Mouse (Mus musculus) intestine, embryonic 16.5 days (tissue): Measurements from ENCODE around the gene Areg. TPM values are rescaled to one million over a fixed set of nuclear protein-coding genes. Genes with fewer than 3 reads are reported as not detected.
A peak's percentile ranks its signal among the peaks of the same experiment; 100 is the strongest.

Source experiments
- ATAC-seq: fragments of 200-750 bp; cut with Nextera tagmentation; 2 replicates; pipeline ENCODE4 v1.8.0; 2017; ENCODE audit warnings: moderate TSS enrichment, moderate library complexity
- H3K27ac ChIP-seq: fragments of 300-500 bp; sonication (generic); 2 replicates; pipeline ENCODE4 v1.5.1; 2014; ENCODE audit warnings: mild to moderate bottlenecking, low read length
- H3K27me3 ChIP-seq: fragments of 300-500 bp; sonication (generic); replicated peaks from 2 replicates; pipeline ENCODE4 v1.6.1; 2014; ENCODE audit warnings: low read length, control low read depth, mixed read lengths; ENCODE audit not compliant: control insufficient read depth, insufficient read depth
- H3K36me3 ChIP-seq: fragments of 300-500 bp; sonication (generic); 2 replicates; pipeline ENCODE4 v1.6.1; 2014; ENCODE audit warnings: low read length, control low read depth; ENCODE audit not compliant: control insufficient read depth, insufficient read depth
- H3K4me1 ChIP-seq: fragments of 300-500 bp; sonication (generic); 2 replicates; pipeline ENCODE4 v1.6.1; 2014; ENCODE audit warnings: low read length, control low read depth, mixed read lengths; ENCODE audit not compliant: control insufficient read depth, insufficient read depth
- H3K4me2 ChIP-seq: fragments of 300-500 bp; sonication (generic); 2 replicates; pipeline ENCODE4 v1.6.1; 2014; ENCODE audit warnings: low read depth, low read length, control low read depth
- H3K4me3 ChIP-seq: fragments of 300-500 bp; sonication (generic); 2 replicates; pipeline ENCODE4 v1.5.1; 2014; ENCODE audit warnings: mild to moderate bottlenecking, low read length
- H3K9ac ChIP-seq: fragments of 300-500 bp; sonication (generic); 2 replicates; pipeline ENCODE4 v1.6.1; 2014; ENCODE audit warnings: low read depth, low read length
- H3K9me3 ChIP-seq: fragments of 300-500 bp; sonication (generic); 2 replicates; pipeline ENCODE4 v1.6.1; 2016; ENCODE audit warnings: low read length, control low read depth; ENCODE audit not compliant: control insufficient read depth
- WGBS: fragments of 180-500 bp; shearing (Covaris S2); extraction: QIAGEN DNeasy Blood & Tissue Kit; methylation state at CpG from one replicate; pipeline ENCODE4 v1.1.7; 2014; 5-methylcytosine and 5-hydroxymethylcytosine counted together
- polyA plus RNA-seq: library from polyadenylated mRNA; unstranded; fragments of >200 nt; fragmentation: Nextera tagmentation; extraction: Ambion mirVana; gene quantifications from 2 replicates; pipeline ENCODE4 v1.2.1, GENCODE M21; 2015

Gene Areg
- polyA plus RNA-seq: 2.9 and 3.8 TPM in 2 replicates

DNA sequence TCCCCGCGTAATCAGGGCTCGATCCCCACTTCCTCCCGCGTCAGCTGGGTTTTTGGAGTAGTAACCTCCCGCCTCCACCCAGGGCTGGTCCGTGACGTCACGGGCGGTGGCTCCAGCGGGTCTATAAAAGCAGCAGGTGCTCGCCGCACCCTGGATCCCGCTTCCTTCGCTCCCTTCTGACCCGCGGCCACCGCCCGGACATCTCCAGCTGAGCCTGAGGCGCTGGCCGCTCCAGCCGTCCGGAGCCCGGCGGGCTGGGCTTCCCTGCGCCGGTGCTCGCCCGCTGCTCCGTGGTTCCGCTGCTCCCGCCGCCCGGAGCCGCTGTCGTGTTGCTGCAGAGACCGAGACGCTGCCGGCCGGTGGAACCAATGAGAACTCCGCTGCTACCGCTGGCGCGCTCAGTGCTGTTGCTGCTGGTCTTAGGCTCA, at the start of gene Areg:
TSS of gene Areg (plus strand) at position 154 of the 428 bp plus-strand sequence.
- H3K27me3 ChIP-seq: 0 out of 2 replicates have a peak, but pooled peaks cover 9% of the 10 kb centered on the region
- peaks cover 4% of the 10 kb centered on the region for H3K4me1 ChIP-seq
- peak; percentile 88 for ATAC-seq
- H3K4me2 ChIP-seq: peak within 1 kb of the TSS; percentile 88
- peak within 1 kb of the TSS; percentile 58 for H3K4me3 ChIP-seq
- WGBS: under 1% methylated on average over 44 of the region's 44 CpGs
- no peaks in the 10 kb centered on the region for H3K36me3 ChIP-seq
- H3K9me3 ChIP-seq: no peaks in the 10 kb centered on the region
- peak within 1 kb of the TSS; percentile 67 for H3K9ac ChIP-seq
- no peak within 1 kb of the TSS for H3K27ac ChIP-seq

DNA sequence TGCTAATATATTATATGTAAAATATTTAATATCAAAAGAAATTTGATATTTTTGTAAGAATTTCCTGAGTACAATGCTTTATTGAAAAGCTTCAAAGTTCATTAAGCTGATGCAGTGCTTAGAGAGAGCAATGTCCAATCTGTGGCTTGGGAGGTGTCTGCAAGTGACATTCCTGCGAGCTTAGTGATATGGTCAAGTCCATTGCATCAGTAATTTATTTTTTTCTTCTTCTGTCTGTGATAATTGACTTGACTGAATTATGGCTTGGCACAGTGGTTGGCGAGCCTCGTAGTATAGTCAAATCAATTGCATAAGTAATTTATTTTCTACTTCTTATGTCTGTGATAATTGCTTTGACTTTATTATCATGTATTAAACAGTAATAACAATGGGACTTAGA, 49.1 kb upstream of the Areg start:
- 59% methylated on average over 3 of the region's 3 CpGs for WGBS
- Histone ChIP-seq H3K4me1 (no peaks in the 10 kb centered on the region), H3K27me3 (no peaks in the 10 kb centered on the region), H3K4me2 (no peak overlapping the region), H3K9ac (no peak overlapping the region), H3K27ac (no peak overlapping the region), H3K9me3 (no peaks in the 10 kb centered on the region), H3K4me3 (no peak overlapping the region), H3K36me3 (no peaks in the 10 kb centered on the region)
- peak; percentile 67; the same call in 1 of the 2 replicates for ATAC-seq

DNA sequence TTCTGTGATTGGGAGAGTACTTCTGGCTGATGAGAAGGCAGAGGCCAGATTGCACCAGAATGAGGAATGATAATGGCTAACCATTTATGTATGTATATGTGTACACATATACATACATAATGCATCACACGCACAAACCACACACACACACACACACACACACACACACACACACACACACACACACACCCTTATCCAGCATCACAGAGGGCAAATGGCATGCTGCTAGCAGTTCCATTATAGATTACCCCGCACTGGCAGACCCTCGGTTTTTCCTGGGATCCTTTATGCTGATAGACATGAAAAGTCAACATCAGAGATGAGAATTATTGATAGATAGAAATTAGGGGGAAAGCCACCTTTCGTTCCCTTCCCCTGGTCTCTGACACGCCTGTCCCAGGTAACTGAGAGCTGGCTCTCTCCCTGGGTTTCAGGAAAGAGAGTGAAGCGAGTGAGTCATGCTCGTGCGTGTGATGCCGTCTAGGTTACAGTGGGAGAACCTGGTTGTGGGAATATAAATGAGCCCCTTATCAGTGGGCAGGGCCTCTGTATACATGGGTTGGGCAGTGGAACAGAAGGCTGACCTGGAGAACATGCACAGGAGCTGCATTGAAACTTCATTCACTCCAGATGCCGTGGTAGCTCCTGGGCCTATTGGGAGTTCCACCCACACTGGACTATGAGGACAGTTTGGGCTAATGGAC, 41.3 kb upstream of the Areg start:
- H3K27ac ChIP-seq: peak overlapping the region; percentile 45; the same call in 1 of the 2 replicates
- peak overlapping the region; percentile 12; the same call in 1 of the 2 replicates for H3K4me2 ChIP-seq
- no peaks in the 10 kb centered on the region for H3K9me3 ChIP-seq
- no peaks in the 10 kb centered on the region for H3K36me3 ChIP-seq
- peak; percentile 98 for ATAC-seq
- H3K9ac ChIP-seq: no peak overlapping the region
- 0 out of 2 replicates have a peak, but pooled peaks cover 2% of the 10 kb centered on the region for H3K4me1 ChIP-seq
- H3K4me3 ChIP-seq: no peak overlapping the region
- 70% methylated on average over 10 of the region's 10 CpGs for WGBS
- no peaks in the 10 kb centered on the region for H3K27me3 ChIP-seq

DNA sequence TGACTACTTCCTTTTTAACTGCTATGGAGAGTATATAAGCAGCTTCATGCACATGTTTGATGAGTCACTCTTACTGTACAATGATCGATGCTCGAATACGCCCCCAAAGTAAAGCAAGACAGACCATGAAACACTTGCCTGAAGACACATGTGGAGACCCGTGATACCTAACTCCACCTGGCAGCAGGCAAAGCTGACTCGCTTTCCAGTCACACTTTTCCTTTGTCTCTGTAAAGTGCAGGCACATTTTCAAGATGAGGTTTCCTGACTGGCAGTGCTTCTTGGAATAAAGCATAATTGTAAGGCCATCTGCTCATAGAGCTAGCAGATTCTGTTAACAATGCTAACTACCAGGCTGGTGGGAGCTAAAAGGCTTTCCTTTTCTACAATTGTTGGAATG, 37.7 kb upstream of the Areg start:
- Histone ChIP-seq H3K27me3 (no peaks in the 10 kb centered on the region), H3K27ac (no peak overlapping the region), H3K9ac (no peak overlapping the region), H3K4me3 (no peak overlapping the region), H3K36me3 (no peaks in the 10 kb centered on the region), H3K9me3 (no peaks in the 10 kb centered on the region), H3K4me2 (no peak overlapping the region), H3K4me1 (0 out of 2 replicates have a peak, but pooled peaks cover 2% of the 10 kb centered on the region)
- 95% methylated on average over 5 of the region's 5 CpGs for WGBS
- no peak for ATAC-seq

DNA sequence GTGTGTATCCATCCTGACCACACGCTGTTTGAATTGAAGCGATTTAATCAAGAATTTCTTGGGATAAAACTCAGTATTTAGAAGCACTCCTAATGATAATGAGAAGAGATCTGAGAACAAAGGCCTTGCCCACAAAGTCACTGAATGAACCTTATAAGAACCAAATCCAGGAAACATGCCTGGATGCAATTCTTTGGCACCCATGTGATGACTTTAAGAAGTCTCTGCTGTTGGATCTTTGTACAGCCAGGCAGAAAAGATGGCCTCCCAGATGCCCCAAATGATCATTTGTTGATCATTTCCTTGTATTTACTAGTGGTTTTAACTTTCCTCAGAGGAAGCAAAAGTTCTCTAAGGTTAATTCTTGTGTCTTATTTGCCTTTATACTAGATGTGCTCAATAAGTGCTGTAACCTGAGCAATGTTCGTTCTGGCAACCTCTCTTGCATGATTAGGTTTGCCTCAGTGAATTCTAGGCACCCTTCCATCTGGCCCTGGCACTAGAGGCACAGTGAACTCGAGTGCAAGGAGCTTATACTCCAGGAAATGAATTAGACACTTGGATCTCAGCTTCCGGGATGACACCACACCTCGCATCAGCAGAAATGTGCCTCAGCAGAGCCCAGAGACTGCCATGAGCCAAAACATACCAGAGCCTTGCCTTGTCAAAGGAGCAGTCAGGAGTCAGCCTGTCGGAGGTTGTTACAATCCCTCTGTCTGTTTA, 35.3 kb upstream of the Areg start:
- H3K36me3 ChIP-seq: no peaks in the 10 kb centered on the region
- H3K4me3 ChIP-seq: no peak overlapping the region
- H3K4me1 ChIP-seq: no peaks in the 10 kb centered on the region
- ATAC-seq: no peak
- H3K27me3 ChIP-seq: no peaks in the 10 kb centered on the region
- H3K4me2 ChIP-seq: no peak overlapping the region
- no peaks in the 10 kb centered on the region for H3K9me3 ChIP-seq
- no peak overlapping the region for H3K27ac ChIP-seq
- WGBS: 77% methylated on average over 7 of the region's 7 CpGs
- no peak overlapping the region for H3K9ac ChIP-seq

DNA sequence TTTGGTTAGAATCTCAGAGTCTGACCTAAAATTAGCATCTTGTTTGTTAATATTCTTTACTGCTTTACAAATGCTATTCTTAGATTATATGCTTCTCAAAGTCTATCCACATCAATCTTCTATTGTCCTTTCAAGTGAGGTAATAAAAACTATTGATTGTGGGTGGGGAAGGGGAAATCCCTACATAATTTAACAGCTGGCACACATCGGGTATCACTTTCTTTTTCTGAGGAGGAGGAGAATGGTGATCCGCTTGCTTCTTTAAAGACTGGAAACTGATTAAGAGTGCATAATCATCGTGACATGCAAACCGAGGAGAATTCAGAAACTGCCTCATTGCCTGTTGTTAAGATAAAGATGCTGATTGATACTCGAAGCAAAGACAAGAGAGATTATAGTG, 33.2 kb upstream of the Areg start:
- no peaks in the 10 kb centered on the region for H3K4me1 ChIP-seq
- no peak overlapping the region for H3K4me2 ChIP-seq
- 72% methylated on average over 5 of the region's 5 CpGs for WGBS

DNA sequence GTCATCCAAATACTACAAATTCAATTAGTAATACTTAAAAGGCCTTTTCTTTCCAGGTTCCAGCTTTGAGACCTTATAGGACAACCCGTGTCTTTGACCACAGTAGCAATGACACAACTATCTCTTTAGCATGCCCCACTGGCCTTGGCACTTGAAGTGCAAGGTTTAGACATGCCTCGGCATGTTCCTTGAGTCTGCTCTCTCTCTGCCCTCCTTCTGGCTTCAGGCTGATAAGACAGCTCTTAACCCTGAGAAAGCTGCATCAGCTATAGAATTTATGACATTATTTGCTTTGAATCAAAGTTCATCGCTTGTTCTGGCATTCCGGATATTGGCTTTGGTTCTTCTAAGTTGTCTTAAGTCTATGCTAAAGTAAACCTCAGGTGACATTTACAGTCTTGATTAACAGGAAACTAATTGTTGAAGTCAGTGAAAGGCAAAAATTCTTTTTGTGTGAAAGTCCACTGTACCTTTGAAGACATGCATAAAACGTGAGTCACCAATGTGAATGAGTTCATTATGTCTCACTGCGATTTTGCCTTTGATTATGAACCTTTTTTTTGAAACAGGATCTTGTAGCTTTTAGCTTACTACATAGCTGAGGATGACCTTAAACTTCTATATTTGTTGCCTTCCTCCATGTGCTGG, 29.3 kb upstream of the Areg start:
- no peak overlapping the region for H3K4me2 ChIP-seq
- H3K4me3 ChIP-seq: no peak overlapping the region
- no peaks in the 10 kb centered on the region for H3K27me3 ChIP-seq
- 57% methylated on average over 6 of the region's 6 CpGs for WGBS
- peak; percentile 98 for ATAC-seq
- H3K9ac ChIP-seq: no peak overlapping the region
- H3K27ac ChIP-seq: peak overlapping the region; percentile 63
- no peaks in the 10 kb centered on the region for H3K9me3 ChIP-seq
- no peaks in the 10 kb centered on the region for H3K4me1 ChIP-seq
- no peaks in the 10 kb centered on the region for H3K36me3 ChIP-seq

More for the DNA sequence above, 33.2 kb upstream of the Areg start:
- Histone ChIP-seq H3K36me3 (no peaks in the 10 kb centered on the region), H3K9me3 (no peaks in the 10 kb centered on the region), H3K4me3 (no peak overlapping the region), H3K9ac (no peak overlapping the region), H3K27me3 (no peaks in the 10 kb centered on the region), H3K27ac (no peak overlapping the region)
- ATAC-seq: no peak

DNA sequence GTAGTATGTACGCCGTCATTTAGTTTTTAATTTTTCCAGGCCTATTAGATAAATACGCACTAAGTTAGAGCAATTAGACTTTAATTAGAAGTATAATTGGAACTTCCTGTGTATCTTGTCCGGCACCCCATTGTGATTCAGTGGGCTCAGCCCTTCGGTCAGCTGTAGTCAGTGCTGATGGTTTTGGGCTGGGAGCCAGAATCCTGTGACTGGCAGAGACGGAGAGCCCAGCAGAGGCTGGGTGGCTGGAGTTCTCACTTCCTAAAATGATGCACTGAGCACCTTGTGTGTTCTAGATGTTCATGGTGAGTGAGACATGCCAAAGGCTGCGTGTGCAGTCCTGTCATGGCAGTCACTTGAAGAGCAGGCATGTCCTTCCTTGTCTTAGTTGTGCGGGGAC, 28.4 kb upstream of the Areg start:
- Histone ChIP-seq H3K9ac (no peak overlapping the region), H3K27me3 (no peaks in the 10 kb centered on the region), H3K4me2 (no peak overlapping the region), H3K27ac (no peak overlapping the region), H3K9me3 (no peaks in the 10 kb centered on the region), H3K4me3 (no peak overlapping the region), H3K36me3 (no peaks in the 10 kb centered on the region), H3K4me1 (no peaks in the 10 kb centered on the region)
- no peak for ATAC-seq
- 87% methylated on average over 8 of the region's 8 CpGs for WGBS

DNA sequence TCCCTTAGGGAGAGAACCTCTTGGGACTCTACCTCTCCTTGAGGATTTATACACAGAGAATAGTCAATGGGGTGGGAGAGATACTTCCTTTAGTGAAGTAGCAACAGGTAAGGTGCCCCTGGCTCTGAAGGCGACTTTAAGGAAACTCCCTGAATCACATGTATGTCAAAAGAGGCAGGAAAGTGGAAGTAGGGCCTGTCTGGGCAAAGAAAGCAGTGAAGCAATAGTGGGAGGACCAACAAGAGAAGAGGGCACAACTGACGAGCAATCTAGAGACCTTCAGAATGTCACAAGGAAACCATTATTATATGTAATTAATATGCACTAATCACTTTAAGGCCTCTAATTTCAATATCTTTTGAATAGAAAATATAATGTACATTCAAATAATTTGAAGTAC, 25.4 kb upstream of the Areg start:
- Histone ChIP-seq H3K9ac (no peak overlapping the region), H3K9me3 (no peaks in the 10 kb centered on the region), H3K4me1 (no peaks in the 10 kb centered on the region), H3K27me3 (no peaks in the 10 kb centered on the region), H3K27ac (no peak overlapping the region), H3K36me3 (no peaks in the 10 kb centered on the region), H3K4me2 (no peak overlapping the region), H3K4me3 (no peak overlapping the region)
- WGBS: 89% methylated on average over 2 of the region's 2 CpGs
- ATAC-seq: no peak
